Comparison of ENCODE assay signal across 16 mouse cellular contexts in the genomic region with DNA sequence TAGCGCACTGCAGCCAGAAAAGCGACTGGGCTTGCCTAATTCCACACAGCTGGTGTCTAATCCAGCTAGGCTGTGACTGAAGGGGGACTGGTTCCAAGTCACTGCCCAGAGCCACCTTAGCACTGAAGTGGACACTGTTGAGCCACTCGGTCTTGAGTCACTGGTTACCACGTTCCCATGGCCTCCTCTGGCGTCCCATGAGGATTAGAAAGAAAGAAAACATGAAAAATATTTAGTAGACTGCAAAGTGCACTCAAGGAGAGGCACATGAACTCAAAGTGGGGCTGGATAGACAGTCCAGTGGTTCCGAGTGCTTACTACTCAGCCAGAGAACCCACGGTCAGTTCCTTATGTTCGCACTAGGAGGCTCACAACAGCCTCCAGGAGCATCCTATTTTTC.
"Had no signal": no experiment of that assay in that cellular context is flagged by ENCODE, and none has a peak within 500 bp of the region (broad histone marks: within the 10 kb centered on the region; RNA-seq: fewer than 3 reads in every experiment).

No protein-coding gene starts in this region.

- H3K4me1 ChIP-seq: kidney, embryonic 15.5 days; liver, embryonic 13.5 days; midbrain, embryonic 10.5 days; neural tube, embryonic 15.5 days had no signal

- H3K27me3 ChIP-seq: kidney, embryonic 15.5 days; limb, embryonic 12.5 days; liver, embryonic 13.5 days; neural tube, embryonic 15.5 days had no signal

- H3K4me3 ChIP-seq: kidney, embryonic 15.5 days; limb, embryonic 12.5 days; liver, embryonic 13.5 days; midbrain, embryonic 10.5 days; myocyte; neural tube, embryonic 15.5 days had no signal

- ATAC-seq: liver, postnatal 0 days had no signal

- H3K27ac ChIP-seq: kidney, embryonic 15.5 days; limb, embryonic 12.5 days; liver, embryonic 13.5 days; midbrain, embryonic 10.5 days; neural tube, embryonic 15.5 days had no signal

- DNase-seq: kidney, adult 2 months; kidney, postnatal 14 days; layer of hippocampus, adult 9-11 months; layer of hippocampus, postnatal 36 days; liver; liver, embryonic 13.5 days; liver, postnatal 0 days; midbrain, embryonic 14.5 days; spleen, adult 18-20 months; thymus, adult 18-20 months; thymus, postnatal 14 days had no signal
